Mouse (Mus musculus): Measurements from ENCODE around the gene Foxi1.
"Not testable (repeated sequence)": the region's sequence is repeated elsewhere in the genome, so short reads cannot be mapped to it uniquely, and the experiment has no call there.

Foxi1 gene

DNA sequence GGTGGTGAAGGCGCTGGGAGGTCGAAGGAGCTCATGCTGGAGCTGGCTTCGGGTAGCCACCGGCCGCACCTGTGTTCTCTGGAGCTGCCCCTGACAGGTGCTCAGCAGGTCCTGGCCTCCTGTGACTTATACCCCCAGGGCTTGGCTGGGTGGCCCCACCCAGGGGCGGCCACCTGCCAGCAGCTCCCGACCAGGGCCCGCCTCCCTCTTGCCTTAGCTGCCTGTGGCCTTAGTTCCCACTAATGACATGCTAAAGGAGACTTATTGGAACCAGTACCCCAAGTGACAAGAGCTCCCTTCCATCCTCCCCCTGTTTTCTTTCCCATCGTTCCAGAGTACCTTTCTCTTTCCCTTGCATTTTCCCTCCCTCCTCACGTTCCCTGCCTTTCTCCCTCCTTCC is at the start of gene Foxi1:
Gene Foxi1 (minus strand): TSS at position 101 of the 400 bp plus-strand sequence.
- DNase-seq: no peak

DNA sequence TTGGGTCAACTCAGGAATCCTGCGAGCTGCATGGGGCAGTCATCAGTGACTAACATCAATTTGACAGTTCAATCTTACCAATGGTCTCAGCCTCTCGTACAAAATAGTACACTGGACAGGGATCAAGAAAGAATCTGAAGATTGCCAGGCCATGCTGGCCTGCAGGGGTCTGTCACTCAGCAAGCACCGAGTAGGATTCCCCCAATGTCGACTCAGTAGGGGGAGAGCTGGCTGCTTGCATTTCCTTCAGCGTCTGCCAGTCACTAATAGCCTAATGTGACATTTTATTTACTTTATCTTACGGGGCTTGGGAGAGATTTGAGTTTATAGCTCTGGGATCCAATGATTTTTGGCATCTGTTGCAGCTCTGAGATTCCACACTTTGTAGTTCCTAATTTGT is 35.1 kb upstream of the Foxi1 start:
- no peak for DNase-seq

GRCm38 (mm10) chr11:34240252-34240651 is 32.4 kb upstream of the Foxi1 start:
- DNase-seq: no peak

- no peak for DNase-seq
Measured at GRCm38 (mm10) chr11:34239691-34240090, 31.8 kb upstream of the Foxi1 start.

GRCm38 (mm10) chr11:34236885-34237284 is 29.0 kb upstream of the Foxi1 start:
- no peak for DNase-seq

- no peak for DNase-seq
Measured at GRCm38 (mm10) chr11:34236091-34236759, 28.3 kb upstream of the Foxi1 start.

GRCm38 (mm10) chr11:34228758-34229364 is 21.0 kb upstream of the Foxi1 start:
- peak; percentile 13 for DNase-seq

DNA sequence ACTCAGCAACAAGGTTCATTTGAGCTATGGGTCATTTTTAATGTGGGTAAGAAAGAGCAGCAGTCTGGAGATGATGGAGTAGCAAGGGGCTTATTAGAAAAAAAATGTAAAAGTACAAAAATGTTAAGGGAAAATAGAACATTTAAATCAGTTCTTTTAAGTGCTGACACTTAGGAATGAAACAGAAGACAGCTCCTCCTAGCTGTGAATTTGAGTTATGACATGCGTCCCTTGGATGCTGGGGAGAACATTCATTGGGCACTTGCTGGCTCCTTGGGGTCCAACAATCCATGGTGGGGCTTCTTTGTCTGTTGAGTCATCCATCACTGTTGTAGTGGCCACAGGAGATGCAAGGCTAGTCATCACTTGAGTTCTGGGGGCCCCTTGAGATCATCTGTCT is 19.3 kb upstream of the Foxi1 start:
- DNase-seq: no peak

DNA sequence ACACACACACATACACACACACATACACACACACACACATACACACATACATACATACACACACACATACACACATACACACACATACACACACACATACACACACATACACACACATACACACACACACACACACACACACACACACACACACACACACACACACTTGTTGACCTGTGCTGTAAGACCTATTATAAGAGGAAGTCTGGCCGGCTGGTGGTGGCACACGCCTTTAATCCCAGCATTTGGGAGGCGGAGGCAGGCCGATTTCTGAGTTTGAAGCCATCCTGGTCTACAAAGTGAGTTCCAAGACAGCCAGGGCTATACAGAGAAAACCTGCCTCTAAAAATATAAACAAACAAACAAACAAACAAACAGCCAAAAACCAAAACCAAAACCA is 12.7 kb upstream of the Foxi1 start:
- DNase-seq: not testable (repeated sequence)

- peak; percentile 44 for DNase-seq
Measured at GRCm38 (mm10) chr11:34212853-34213252, 5.0 kb upstream of the Foxi1 start.

DNA sequence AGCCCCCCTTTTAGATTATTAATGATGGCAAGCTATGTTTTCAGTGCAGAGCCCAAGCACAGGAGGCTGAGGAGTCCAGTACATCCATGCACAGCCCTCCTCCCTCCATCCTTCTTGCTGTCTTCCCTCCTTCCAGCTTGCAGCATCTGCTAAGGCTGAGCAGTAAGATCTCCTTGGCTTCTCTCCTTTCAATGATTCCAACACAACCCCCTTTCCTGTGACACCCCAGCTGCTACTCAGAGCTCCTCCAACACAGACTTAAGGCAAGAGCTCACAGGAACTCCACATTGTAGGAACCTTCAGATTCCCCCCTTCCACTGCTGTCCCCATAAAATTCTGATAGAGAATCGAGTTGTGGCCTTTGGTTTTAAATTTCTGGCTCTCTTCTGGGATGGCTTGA is 5.1 kb downstream of the Foxi1 start:
- DNase-seq: no peak

DNA sequence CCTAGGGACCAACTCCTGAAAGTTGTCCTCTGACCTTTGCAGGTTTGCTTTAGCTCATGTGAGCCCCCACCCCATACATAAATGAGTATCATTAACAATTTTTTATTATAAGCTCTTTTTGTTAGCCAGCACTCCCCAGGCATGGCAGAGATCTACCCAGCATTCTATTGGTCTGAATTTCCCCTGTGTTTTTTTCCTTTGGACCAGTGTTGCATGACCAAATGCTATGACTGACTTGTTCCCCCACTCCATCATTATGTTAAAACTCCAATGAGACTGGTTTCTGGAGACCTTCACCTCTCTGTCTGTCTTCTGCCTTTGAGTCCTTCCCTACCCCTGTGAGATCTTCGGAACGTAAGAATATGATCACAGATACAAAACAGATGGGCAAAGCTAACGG is 12.7 kb downstream of the Foxi1 start:
- DNase-seq: no peak

GRCm38 (mm10) chr11:34194158-34194941 is 13.5 kb downstream of the Foxi1 start:
- no peak for DNase-seq

GRCm38 (mm10) chr11:34193658-34194057 is 14.2 kb downstream of the Foxi1 start:
- DNase-seq: no peak

GRCm38 (mm10) chr11:34184266-34184665 is 23.6 kb downstream of the Foxi1 start:
- no peak for DNase-seq

DNA sequence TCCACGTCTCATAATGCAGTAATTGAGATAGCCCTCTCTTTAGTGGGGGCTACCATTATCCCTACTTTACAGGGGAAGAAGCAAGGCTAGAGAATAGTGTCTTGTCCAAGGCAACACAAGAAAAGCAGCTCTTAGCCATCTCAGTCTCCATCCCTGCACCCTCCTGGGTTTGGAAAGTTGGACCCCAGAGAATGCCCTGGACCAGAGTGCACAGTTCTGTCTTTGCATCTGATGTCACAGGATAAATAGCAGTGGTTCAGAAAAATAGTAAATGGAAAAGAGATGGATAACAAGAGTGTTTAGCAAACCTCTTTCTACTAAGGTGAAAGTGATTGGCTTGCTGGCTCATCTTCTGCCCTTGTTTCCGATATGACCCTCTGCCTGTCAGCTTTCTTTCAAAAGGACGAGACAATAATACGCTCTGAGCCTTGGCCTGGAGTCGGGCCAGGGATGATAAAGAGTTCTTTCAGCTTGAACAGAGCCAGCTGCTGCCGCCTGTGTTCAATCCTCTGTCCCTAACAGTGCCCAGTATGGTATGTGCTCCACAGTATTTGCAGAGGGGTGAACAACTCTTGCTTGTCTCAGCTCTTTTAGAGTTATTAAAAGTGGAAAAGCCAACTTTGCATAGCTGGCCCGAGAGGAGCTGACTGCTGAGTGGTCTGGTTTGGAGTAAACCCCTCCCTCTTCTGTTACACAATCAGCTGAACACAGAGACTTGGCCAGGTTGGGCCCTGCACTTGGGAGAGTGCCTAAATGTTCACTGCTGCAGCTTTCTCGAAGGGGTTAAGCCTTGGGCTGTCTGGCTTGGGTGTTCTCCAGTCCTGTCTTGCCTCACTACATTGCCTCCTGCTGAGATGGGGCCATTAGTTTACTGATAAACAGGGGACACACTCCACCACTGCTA is 26.4 kb downstream of the Foxi1 start:
- DNase-seq: peak; percentile 15

DNA sequence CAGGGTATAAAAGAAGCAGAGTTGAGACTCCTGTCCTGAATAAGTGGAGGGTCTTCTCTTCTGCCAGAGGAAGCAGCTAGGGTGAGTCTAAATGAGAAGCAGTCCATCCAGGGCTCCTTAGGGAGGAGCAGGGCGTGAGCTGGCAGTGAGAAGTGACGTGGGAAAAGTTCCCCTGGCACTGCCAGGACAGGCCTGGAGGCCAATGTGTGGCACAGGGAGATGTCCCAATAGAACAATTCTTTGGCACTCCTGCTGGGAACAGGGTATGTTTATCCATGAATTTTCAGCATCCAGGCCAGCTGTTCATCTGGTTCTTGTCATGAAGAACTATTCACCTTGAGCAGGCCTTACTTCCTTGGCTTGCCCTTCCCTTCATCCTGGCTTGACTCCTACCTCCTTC is 29.1 kb downstream of the Foxi1 start:
- DNase-seq: no peak

- no peak for DNase-seq
Measured at GRCm38 (mm10) chr11:34176371-34176770, 31.5 kb downstream of the Foxi1 start.

DNA sequence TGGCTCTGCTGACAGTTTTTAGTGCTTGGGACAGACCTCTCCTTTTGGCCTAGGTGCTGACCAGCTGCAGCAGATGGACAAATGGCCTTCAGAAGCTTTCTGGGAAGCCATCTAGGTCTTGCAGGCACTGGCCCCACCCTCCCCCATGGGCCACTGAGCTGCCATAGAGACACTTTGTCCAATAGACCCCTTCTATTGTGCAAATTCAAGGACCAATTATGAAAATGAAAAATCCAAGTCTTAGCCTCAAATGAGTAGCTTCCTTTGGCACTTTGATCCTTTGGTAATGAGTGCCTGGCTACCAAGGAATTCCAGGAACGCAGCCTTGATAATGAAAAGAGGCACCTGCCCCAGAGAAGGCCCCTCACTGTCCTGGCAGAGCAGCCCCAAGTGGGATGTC is 36.7 kb downstream of the Foxi1 start:
- no peak for DNase-seq

- DNase-seq: no peak
Measured at GRCm38 (mm10) chr11:34169464-34169894, 38.4 kb downstream of the Foxi1 start.

- no peak for DNase-seq
Measured at GRCm38 (mm10) chr11:34166392-34166791, 41.5 kb downstream of the Foxi1 start.

GRCm38 (mm10) chr11:34165278-34165677 is 42.6 kb downstream of the Foxi1 start:
- no peak for DNase-seq

GRCm38 (mm10) chr11:34158916-34159315 is 49.0 kb downstream of the Foxi1 start:
- DNase-seq: no peak
